Mouse (Mus musculus): ENCODE measurements around the gene Nabp2.

Gene Nabp2

DNA sequence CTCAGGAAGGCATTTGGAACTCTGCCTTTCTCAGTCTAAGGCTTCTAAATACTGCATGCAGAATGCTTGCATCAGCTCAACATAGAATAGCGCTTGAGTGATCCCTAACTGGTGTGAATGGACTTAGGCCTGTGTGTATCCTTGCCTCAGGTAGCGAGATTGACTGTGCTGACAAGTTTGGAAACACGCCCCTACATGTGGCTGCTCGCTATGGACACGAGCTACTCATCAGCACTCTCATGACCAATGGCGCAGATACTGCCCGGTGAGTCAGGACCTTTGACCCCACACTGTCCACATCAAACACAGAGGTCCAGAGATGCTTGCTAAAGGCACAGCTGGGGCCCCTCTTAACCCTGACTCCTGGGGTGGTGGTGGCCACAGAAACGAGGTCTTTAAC lies 28.8 kb downstream of the Nabp2 start:
- DNase-seq (ENCODE audit: low spot score) = no peak

DNA sequence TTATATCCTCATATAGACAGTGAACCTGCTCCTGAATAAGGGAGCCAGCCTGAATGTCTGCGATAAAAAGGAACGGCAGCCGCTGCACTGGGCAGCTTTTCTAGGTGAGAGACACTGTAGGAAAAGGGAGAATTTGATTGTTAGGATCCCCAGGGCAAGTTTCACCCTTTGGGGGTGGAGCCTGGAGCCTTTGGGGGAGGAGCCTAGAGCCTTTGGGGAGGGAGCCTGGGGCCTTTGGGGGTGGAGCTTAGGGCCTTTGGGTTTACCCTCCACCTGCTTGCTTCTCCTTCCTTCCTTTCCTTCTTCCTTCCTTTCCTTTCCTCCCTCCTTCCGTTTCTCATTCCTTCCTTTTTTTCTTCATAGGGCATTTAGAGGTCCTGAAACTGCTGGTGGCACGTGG lies 30.7 kb downstream of the Nabp2 start:
- no peak for DNase-seq (ENCODE audit: low spot score)

DNA sequence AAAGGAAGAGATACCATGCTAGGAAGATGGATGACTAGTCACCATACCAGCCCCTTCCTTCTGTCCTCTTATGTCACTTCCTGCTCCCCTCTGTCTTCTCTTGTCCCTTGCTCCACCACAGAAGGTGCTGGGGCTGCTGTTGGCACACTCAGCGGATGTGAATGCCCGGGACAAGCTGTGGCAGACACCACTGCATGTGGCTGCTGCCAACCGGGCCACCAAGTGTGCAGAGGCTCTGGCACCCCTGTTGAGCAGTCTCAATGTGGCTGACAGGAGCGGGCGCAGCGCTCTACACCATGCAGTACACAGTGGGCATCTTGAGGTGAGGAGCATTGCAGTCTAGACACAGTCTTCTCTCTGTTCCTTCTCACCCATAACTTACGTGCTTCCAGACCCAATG lies 32.0 kb downstream of the Nabp2 start:
- no peak for DNase-seq (ENCODE audit: low spot score)

DNA sequence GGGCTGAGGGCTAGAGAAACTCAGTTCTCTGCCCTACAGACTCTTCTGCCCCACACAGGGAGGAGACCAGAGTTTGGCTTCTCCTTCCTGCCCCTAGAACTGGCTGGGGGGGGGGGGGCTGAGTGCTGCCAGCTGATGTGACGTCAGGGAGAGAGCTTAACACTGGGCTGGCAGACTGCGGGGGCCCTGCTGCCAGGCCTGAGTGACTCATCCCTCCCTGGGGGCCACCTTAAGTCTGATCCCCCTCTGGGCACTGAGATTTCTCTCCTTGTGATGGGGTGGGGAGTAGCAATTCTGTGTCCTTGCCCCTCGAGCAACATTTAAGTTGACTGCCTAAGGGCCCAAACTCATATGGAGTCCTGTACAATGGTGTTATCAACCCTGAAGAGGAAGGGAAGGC lies 32.8 kb downstream of the Nabp2 start:
- DNase-seq (ENCODE audit: low spot score) = no peak

GRCm38 (mm10) chr10:128377940-128378448 lies 33.3 kb downstream of the Nabp2 start:
- no peak for DNase-seq (ENCODE audit: low spot score)

DNA sequence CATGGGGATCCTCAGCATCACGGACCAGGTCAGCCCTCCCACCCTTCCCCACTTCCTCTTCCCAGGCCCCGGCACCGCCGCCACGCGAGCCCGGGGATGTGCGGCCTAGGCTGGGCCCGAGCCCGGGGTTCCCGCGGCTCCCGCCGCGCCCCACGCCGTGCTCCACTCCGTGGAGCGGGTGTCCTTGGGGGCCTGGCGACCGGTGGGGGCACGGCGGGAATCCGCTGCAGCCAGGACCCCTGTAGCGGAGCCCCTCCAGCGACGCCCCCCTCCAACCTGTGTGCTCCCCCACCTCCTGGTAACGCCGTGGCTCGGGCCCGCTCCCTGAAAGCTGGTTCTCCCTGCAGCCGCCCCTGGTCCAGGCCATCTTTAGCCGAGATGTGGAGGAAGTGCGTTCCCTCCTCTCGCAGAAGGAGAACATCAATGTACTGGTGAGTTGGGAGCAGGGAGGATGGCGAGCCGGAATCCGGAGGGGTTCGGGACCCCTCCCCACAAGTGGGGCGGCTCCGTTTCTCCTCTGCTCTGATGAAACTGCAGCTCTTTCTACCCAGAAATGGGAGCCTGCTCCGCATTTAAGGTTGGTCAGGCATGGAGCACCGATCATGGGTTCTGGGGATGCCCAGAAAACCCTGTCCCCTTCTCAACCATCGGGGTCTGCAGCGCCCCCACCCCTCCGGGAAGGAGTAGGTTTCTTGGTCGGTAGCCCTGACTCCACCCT lies 33.9 kb downstream of the Nabp2 start:
- DNase-seq (ENCODE audit: low spot score) = peak; percentile 52

DNA sequence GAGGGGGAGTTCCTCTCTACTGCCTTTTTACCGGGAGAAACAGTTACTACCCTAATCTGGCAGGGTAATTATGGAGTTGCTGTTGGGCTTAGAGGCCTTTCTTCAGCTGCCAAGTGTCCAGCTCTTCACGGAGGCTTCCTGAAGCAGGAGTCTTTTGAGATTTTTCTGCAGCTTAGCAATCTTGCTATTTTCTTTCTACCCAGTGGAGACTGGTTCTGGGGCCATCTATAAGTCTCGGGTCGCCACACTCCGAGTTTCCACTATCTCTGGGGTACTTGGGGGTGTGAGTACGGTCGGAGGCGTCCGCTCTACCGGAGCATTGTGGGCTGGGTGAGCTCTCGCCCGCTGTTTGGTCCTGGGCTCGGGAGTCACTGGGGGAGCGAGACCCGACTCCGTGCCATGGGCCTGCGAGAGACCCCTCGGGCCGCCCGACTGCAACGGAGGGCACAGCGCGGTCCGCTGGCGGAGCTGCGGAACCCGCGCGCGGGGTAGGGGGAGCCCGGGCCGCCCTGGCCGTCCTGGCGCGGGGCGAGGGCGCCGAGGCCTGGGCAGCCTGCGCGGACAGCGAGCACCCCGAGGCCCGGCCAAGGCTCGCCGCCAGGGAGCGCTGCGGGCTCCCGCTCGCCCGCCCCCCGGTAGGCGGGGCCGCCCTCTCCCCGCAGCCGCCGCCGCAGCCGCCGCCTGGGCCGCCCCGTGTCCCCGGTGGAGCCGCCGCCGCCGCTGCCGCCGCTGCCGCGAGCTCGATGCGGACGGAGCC lies 34.7 kb downstream of the Nabp2 start, which contains the start of gene Ankrd52:
Gene Ankrd52 (plus strand): TSS at position 661 of the 757 bp plus-strand sequence.
- peak; percentile 86 for DNase-seq (ENCODE audit: low spot score)

DNA sequence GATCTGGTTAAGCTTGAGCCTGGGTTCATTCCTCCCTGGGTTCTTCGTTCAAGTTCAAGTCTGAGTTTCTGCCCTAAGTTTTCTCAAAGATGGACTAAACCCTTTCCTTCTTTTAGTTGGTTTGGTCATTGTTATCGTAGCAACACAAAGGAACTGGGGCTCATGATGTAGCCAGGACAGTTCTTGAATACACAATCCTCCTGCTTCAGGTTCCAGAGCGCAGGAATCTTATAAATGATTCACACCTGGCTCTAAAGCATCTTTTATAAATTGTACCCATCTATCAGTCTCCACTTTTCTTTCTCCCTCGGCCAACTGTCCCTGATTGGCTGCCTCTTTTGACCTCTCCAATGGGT lies 35.2 kb downstream of the Nabp2 start:
- no peak for DNase-seq (ENCODE audit: low spot score)

- DNase-seq (ENCODE audit: low spot score) = no peak
Observed at GRCm38 (mm10) chr10:128374393-128374792, 36.9 kb downstream of the Nabp2 start.

- no peak for DNase-seq (ENCODE audit: low spot score)
Observed at GRCm38 (mm10) chr10:128372989-128373748, 38.1 kb downstream of the Nabp2 start.

- DNase-seq (ENCODE audit: low spot score) = no peak
Observed at GRCm38 (mm10) chr10:128372142-128372541, 39.1 kb downstream of the Nabp2 start.

- DNase-seq (ENCODE audit: low spot score) = no peak
Observed at GRCm38 (mm10) chr10:128370601-128371000, 40.7 kb downstream of the Nabp2 start.

GRCm38 (mm10) chr10:128370021-128370420 lies 41.3 kb downstream of the Nabp2 start:
- no peak for DNase-seq (ENCODE audit: low spot score)

GRCm38 (mm10) chr10:128369599-128369998 lies 41.7 kb downstream of the Nabp2 start:
- DNase-seq (ENCODE audit: low spot score) = no peak

- no peak for DNase-seq (ENCODE audit: low spot score)
Observed at GRCm38 (mm10) chr10:128369218-128369543, 42.1 kb downstream of the Nabp2 start.

DNA sequence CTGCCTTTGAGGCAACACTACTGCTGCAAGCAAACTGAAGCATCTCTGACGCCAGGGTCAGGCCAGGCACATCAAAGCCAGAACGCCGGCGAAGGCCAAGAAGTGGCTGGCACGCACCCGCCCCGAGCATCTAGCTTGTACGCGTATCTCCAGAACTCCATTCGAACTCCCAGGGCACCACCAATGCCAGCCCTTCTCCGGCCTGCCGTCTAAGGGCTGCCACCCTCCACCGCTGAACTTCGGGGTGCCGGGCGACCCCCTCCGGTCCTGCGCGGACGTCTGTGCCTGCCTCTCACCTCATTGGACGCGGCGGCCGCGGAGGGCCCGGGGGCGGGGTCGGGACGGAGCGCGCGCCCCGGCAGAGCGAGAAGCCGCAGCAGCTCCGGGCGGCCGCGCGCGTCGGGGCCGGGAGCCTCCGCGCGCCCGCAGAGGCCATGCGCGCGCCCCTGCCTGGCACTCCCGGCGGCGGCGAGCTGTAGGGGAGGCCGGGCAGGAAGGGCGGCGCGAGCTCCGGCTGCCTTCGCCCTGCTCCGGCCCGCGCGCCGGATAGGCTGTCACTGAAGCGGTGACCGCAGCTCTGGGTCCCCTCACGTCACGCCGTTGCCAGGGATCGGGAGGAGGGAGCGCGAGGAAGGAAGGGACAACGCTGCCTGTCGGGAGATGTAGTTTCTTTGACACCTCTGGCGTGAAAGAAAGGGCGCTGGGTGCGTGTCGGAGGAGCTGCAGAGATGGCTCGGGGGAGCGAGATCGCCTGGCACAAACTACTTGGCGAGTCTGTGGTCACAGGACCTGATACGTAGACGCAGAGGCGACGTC lies 42.7 kb downstream of the Nabp2 start, which contains the start of gene Coq10a:
Gene Coq10a (minus strand): TSS at position 596 of the 816 bp plus-strand sequence.
- DNase-seq (ENCODE audit: low spot score) = peak; percentile 81

DNA sequence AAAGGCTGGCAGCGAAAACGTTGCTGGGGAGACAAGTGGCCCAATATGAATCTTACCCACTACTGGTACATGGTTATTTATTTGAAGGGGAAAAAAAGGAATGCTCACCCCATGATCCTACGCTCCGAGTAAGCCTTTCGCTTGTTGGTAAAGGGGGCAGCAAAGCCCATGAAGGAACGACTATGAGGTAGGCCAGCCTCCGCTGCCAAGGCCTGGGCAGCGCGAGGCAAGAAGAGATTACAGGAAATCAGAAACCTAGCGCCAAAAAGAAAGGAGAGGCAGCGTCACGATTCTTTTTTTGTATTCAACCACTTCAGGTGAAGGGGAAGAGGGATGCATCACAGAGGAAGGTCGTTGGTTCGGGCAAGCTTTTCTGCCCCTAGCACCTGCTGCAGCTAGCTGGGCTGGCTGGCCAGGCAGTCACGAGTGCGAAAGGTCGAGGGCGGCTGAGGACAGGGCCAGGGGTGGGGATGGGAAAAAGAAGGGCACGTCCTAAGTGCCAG lies 43.3 kb downstream of the Nabp2 start:
- no peak for DNase-seq (ENCODE audit: low spot score)

DNA sequence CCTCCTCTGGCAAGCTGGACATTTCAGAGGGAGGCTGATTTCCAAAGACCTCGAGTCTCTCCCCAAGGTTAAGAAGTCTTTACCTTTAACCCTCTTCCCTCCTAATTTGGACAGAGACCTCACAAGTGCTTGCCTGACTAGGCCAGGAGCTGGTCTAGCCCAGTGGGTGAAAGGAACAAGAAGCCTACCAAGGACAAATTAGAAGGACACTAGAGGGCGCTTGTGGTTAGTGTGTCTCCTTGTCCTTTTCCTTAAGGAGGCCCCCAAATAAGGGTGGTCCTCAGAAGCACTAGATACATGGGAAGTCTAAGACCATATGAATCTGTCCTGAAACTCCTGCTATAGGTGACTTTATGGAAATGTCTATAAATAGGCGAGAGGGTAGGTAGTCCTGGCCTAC lies 48.7 kb downstream of the Nabp2 start:
- no peak for DNase-seq (ENCODE audit: low spot score)

DNA sequence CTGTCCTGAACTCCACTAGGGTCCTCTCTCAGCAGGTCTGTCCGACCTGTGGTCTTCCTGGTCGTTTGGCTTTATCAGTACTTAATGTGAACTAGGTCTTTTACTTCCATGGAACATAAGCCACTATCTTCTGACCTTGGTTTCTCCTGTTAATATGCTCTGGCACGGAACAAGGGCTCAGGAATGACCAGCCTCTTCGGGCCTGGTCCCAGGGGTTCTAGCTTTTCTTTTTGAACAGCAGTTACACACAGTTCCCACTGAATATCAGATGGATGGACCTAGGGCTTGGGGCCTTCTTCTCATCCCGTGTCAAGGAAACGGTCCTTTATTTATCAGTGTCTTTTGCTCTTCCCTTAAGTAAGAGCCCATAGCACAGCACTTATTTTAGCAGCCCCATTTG lies 49.5 kb downstream of the Nabp2 start:
- no peak for DNase-seq (ENCODE audit: low spot score)

DNA sequence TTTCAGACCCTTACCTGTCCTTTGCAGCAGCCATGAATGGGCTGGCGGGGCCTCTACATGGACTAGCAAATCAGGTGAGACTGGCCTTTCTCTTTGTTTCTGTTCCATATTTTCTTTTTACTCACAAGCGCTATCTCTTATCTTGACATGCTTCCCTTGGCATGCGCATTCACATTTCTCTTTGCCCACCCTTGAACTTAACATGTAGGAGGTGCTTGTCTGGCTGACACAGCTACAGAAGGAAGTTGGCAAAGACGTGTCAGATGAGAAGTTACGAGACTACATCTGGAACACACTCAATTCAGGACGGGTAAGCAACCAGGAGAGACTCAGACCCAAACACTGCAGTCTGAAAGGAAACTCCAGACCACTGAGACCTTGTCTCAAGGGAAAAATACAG lies 52.1 kb downstream of the Nabp2 start:
- DNase-seq (ENCODE audit: low spot score) = no peak

DNA sequence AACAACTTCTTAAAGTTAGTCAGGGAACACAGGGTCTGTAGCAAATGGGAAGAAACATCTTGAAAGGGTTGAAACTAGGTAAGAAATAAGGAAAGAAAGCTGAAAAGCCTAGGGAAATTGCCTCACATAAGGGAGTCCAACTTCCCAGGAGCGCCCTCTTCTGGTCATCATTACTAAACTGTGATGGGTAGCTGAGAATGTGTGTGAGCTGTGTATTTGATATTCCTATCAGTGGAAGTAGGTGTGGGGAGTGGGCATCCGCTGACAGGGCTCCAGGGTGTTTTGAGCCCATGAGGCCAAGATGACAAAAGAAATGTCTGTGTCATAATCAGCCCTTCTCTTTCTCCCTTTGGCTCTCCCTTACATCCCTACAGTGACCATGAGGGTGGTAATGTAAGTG lies 52.5 kb downstream of the Nabp2 start:
- peak; percentile 53 for DNase-seq (ENCODE audit: low spot score)

All from urinary bladder, postnatal 25 days (tissue).